Mouse (Mus musculus): ENCODE results near the gene Setd3. TPM values are rescaled to one million over a fixed set of nuclear protein-coding genes. Genes with fewer than 3 reads are reported as not detected.

The Setd3 gene
- polyA plus RNA-seq, 1 experiment from 2014 or later, result 76.5 TPM

DNA sequence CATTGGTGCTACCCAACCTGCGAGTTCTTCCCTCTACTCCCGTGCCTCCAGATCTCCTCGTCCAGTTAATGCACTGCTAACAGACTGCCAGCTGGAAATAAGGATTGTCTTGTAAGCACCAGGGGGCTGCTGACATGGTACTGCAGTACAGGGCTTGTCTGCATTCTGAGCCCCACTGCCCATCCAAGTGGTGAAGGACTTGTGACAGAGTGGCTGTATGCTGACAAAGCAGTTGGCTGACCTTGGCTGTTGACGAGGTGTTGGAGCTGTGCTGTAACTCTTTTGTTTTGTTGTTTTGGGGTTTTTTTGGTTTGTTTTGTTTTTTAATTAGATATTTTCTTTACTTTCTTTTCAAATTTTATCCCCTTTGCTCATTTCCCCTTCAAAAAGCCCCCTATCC, 19.3 kb upstream of the Setd3 start:
- H3K4me1 ChIP-seq (ENCODE audit: control insufficient read depth, insufficient read depth, low read length), result no peaks in the 10 kb centered on the region
- H3K9ac ChIP-seq (ENCODE audit: low read length), result no peak overlapping the region
- no peak overlapping the region for H3K4me3 ChIP-seq (ENCODE audit: low read depth, low read length)
- DNase-seq (ENCODE audit: low spot score), result no peak
- no peaks in the 10 kb centered on the region for H3K9me3 ChIP-seq (ENCODE audit: control insufficient read depth, low read length)
- H3K27ac ChIP-seq (replicated peaks; ENCODE audit: low read depth, low read length), result no peak overlapping the region
- ATAC-seq (ENCODE audit: insufficient number of reproducible peaks, low FRiP score, low TSS enrichment, low read depth), result no peak
- no peaks in the 10 kb centered on the region for H3K27me3 ChIP-seq (ENCODE audit: control insufficient read depth, insufficient read depth, low read length)
- 89% methylated on average over 4 of the region's 4 CpGs for WGBS
- peaks cover 35% of the 10 kb centered on the region; the same call in 1 of the 2 replicates for H3K36me3 ChIP-seq (ENCODE audit: control insufficient read depth, insufficient read depth, low read length)
- no peak overlapping the region for H3K4me2 ChIP-seq (ENCODE audit: low read depth, severe bottlenecking)

DNA sequence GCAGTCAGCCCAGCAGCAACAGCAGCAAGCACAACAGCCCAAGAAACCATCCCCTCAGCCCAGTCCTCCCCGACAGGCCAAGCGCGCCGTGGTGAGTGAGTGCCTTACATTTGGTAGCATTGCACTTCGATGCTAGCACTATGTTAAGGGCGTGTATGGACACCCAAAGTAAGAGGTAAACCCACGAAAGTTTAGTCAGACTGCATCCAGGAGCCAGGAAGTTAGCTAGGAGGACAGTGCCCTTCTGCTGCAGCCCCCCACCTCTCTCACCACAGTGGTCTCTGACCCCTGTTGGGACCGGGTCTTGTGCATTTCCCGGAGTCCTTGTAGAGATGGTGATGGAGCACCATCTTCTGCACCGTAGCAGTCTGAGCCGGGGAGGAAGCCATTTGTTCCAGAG, 16.6 kb upstream of the Setd3 start:
- DNase-seq (ENCODE audit: low spot score) (no peak), ATAC-seq (ENCODE audit: insufficient number of reproducible peaks, low FRiP score, low TSS enrichment, low read depth) (no peak)
- WGBS, result 97% methylated on average over 11 of the region's 11 CpGs
- Histone ChIP-seq H3K27ac (replicated peaks; ENCODE audit: low read depth, low read length) (no peak overlapping the region), H3K27me3 (ENCODE audit: control insufficient read depth, insufficient read depth, low read length) (no peaks in the 10 kb centered on the region), H3K4me3 (ENCODE audit: low read depth, low read length) (no peak overlapping the region), H3K9me3 (ENCODE audit: control insufficient read depth, low read length) (no peaks in the 10 kb centered on the region), H3K4me2 (ENCODE audit: low read depth, severe bottlenecking) (no peak overlapping the region), H3K4me1 (ENCODE audit: control insufficient read depth, insufficient read depth, low read length) (no peaks in the 10 kb centered on the region), H3K36me3 (ENCODE audit: control insufficient read depth, insufficient read depth, low read length) (peaks cover 33% of the 10 kb centered on the region; the same call in 1 of the 2 replicates), H3K9ac (ENCODE audit: low read length) (no peak overlapping the region)

DNA sequence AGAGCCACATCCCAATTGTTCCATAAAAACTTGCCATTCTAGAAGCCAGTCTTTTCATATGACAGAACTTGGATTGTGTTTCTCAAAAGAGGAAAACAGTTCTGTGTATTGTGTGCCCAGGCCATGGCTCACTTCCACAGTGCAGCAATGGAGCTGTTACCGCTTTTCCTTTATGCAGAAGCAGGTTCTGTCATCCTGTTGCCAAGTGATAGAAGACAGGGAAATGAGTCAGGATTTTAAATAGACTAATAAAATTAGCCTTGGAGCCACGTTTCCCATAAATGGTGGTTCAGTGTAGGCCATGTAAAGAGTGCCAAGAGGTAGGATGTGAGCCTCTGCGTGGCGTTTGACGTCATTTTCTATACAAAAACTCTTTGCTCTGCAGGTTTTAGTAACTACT, 14.8 kb upstream of the Setd3 start:
- no peak overlapping the region for H3K9ac ChIP-seq (ENCODE audit: low read length)
- H3K27ac ChIP-seq (replicated peaks; ENCODE audit: low read depth, low read length), result no peak overlapping the region
- no peak overlapping the region for H3K4me3 ChIP-seq (ENCODE audit: low read depth, low read length)
- no peak overlapping the region for H3K4me2 ChIP-seq (ENCODE audit: low read depth, severe bottlenecking)
- no peaks in the 10 kb centered on the region for H3K9me3 ChIP-seq (ENCODE audit: control insufficient read depth, low read length)
- H3K4me1 ChIP-seq (ENCODE audit: control insufficient read depth, insufficient read depth, low read length), result no peaks in the 10 kb centered on the region
- no peaks in the 10 kb centered on the region for H3K27me3 ChIP-seq (ENCODE audit: control insufficient read depth, insufficient read depth, low read length)
- no peak for ATAC-seq (ENCODE audit: insufficient number of reproducible peaks, low FRiP score, low TSS enrichment, low read depth)
- WGBS, result 83% methylated on average over 5 of the region's 5 CpGs
- DNase-seq (ENCODE audit: low spot score), result no peak
- peaks cover 29% of the 10 kb centered on the region; the same call in 1 of the 2 replicates for H3K36me3 ChIP-seq (ENCODE audit: control insufficient read depth, insufficient read depth, low read length)

DNA sequence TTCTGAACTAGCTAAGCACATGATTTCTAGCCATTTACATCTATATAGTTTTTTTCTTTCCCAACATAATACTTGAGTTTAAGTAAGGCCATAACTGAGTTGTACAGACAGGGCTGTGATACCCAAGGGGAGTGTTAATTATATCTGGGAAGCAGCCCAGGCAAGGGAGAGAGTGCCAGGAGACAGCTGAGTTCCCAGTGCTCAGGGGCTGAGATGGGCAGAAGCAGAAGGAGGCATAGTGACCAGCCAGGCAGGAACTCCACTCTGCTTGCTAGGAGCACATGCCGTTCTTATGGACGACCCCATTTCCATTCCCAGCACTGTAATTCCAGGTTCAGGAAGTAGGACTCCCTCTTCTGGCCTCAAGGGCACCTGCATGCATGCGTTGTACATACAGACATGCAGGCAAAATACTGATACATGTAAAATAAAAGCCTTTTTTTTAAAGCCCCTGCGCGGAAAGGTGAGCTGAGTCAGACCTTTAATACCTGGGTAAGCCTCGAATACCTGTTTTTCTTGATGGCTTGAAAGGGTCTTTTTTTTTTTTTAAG, 8.5 kb upstream of the Setd3 start:
- Histone ChIP-seq H3K27me3 (ENCODE audit: control insufficient read depth, insufficient read depth, low read length) (no peaks in the 10 kb centered on the region), H3K9ac (ENCODE audit: low read length) (no peak overlapping the region), H3K36me3 (ENCODE audit: control insufficient read depth, insufficient read depth, low read length) (peaks cover 8% of the 10 kb centered on the region; the same call in 1 of the 2 replicates), H3K4me2 (ENCODE audit: low read depth, severe bottlenecking) (no peak overlapping the region), H3K27ac (replicated peaks; ENCODE audit: low read depth, low read length) (no peak overlapping the region), H3K4me1 (ENCODE audit: control insufficient read depth, insufficient read depth, low read length) (no peaks in the 10 kb centered on the region), H3K4me3 (ENCODE audit: low read depth, low read length) (no peak overlapping the region), H3K9me3 (ENCODE audit: control insufficient read depth, low read length) (no peaks in the 10 kb centered on the region)
- no peak for ATAC-seq (ENCODE audit: insufficient number of reproducible peaks, low FRiP score, low TSS enrichment, low read depth)
- 93% methylated on average over 6 of the region's 6 CpGs for WGBS
- DNase-seq (ENCODE audit: low spot score), result no peak

DNA sequence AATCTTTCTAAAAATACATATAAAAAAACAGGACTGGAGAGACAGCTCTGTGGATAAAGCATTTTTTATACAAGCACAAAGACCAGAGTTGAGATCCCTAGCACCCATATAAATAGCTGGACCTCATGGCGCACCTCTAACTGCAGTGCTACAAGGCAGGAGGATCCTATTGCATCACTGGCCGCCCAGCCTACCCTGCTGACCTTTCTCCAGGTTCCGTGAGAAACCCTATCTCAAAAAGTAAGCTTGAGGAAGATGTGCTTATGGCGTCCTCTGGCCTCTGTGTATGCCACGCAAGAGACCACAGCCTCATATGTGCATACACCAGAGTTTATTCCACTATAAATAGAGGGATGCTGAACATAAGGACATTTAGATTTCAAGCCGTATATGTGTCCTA, 2.6 kb upstream of the Setd3 start:
- Histone ChIP-seq H3K4me2 (ENCODE audit: low read depth, severe bottlenecking) (no peak overlapping the region), H3K27me3 (ENCODE audit: control insufficient read depth, insufficient read depth, low read length) (no peaks in the 10 kb centered on the region), H3K27ac (replicated peaks; ENCODE audit: low read depth, low read length) (no peak overlapping the region), H3K4me1 (ENCODE audit: control insufficient read depth, insufficient read depth, low read length) (peaks cover 6% of the 10 kb centered on the region; the same call in 1 of the 2 replicates), H3K4me3 (ENCODE audit: low read depth, low read length) (no peak overlapping the region), H3K9me3 (ENCODE audit: control insufficient read depth, low read length) (no peaks in the 10 kb centered on the region), H3K9ac (ENCODE audit: low read length) (no peak overlapping the region), H3K36me3 (ENCODE audit: control insufficient read depth, insufficient read depth, low read length) (0 out of 2 replicates have a peak, but pooled peaks cover 4% of the 10 kb centered on the region)
- WGBS, result 95% methylated on average over 6 of the region's 6 CpGs
- DNase-seq (ENCODE audit: low spot score), result no peak
- no peak for ATAC-seq (ENCODE audit: insufficient number of reproducible peaks, low FRiP score, low TSS enrichment, low read depth)

DNA sequence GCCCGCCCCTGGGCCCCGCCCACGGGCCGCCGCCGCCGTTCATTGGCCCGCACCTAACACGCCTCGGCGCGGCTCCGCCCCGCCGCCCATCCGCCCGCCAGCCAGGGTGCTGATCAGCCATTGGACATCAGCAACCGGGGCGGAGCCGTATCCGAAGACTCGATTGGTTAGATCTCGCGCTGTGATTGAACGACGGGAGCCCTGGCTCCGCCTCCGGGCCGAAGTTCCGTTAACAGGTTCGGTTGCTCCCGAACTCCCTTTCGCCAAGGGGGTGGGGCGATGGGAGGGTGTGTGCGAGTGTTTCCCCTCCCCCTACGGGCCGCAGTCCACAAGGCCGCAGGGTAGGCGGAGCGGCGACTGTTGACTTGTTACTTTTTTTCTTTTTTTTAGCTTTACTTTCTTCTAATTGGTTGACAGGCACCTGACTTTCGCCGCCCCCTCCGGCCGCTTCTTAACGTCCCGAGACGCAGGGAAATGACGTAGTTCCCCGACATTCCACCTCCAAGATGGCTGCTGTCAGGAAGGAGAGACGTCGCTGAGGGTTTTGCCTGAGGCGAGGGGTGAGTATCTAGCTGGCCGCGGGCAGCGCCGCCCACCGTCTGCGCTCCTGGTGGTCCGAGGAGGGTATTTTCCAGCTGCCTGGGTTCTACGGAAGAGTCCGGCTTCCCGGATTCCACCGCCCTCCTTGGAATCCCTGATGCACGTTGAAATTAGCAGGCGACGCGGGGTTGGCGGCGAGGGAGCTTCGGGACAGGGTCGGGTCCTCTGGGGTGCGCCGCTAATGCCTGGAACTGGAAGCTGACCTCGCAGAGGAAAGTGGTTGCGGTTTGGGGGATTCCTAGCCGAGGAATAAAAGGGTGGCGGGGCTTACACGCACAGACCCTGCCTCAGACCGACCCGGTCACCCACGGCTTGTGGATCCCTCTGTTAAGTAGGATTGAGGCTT, 480 bp upstream of the Setd3 start, which contains the start of gene Ccnk:
TSS of gene Ccnk (plus strand) at position 259 of the 946 bp plus-strand sequence.
- no peaks in the 10 kb centered on the region for H3K36me3 ChIP-seq (ENCODE audit: control insufficient read depth, insufficient read depth, low read length)
- under 1% methylated on average over 82 of the region's 82 CpGs for WGBS
- DNase-seq (ENCODE audit: low spot score), result peak; percentile 98

DNA sequence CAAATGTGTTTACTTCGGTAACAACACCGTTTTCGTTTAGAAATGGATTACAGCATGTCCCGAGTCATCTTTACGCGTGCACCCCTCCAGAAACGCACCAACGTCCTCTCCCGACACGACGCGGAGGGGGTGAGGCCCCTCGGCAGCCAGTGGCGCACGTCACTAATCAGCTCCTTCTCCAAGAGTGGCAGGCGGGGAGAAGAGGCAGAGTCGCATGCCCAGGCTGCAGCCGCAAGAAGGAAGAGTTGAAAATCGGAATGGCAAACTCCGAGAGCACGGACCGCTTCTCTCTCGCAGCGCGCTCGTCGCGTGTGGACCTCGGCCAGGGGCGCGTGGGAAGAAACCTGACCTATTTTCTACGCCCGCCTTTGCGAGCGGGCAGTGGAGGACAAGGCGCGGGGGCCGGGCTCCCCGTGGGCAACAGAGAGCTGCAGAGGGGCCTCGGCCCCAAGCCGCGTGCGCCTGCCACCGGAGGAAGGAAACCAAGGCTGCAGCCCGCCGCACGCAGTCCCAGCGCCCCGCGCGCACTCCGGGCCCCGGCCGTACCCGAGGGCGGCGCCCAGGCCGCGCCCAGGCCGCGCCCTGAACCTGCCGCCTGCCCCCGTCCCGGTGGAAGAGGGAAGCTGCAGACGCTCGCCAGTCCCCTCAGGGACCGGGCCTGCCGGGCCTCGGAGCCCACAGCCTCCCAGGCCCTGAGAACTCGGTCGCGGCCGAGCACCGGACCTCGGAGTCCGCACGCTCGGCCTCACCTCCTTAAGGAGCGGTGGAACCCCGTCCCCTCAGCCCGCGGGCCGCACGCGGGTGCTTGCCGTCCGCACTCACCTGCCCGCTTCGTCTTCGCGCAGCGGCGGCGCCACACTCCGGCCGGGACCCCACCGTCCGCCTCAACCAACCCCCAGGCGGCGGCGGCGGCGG, 526 bp downstream of the Setd3 start:
- no peaks in the 10 kb centered on the region for H3K9me3 ChIP-seq (ENCODE audit: control insufficient read depth, low read length)
- peak overlapping the region; percentile 94 for H3K9ac ChIP-seq (ENCODE audit: low read length)
- H3K27me3 ChIP-seq (ENCODE audit: control insufficient read depth, insufficient read depth, low read length), result no peaks in the 10 kb centered on the region
- peak overlapping the region; percentile 80 for H3K4me2 ChIP-seq (ENCODE audit: low read depth, severe bottlenecking)
- under 1% methylated on average over 78 of the region's 103 CpGs for WGBS
- H3K27ac ChIP-seq (replicated peaks; ENCODE audit: low read depth, low read length), result peak overlapping the region; percentile 77
- H3K4me1 ChIP-seq (ENCODE audit: control insufficient read depth, insufficient read depth, low read length), result peaks cover 6% of the 10 kb centered on the region; the same call in 1 of the 2 replicates
- H3K4me3 ChIP-seq (ENCODE audit: low read depth, low read length), result peak overlapping the region; percentile 98
- DNase-seq (ENCODE audit: low spot score) (peak; percentile 69), ATAC-seq (ENCODE audit: insufficient number of reproducible peaks, low FRiP score, low TSS enrichment, low read depth) (peak; percentile 29; the same call in 1 of the 2 replicates)
- H3K36me3 ChIP-seq (ENCODE audit: control insufficient read depth, insufficient read depth, low read length), result no peaks in the 10 kb centered on the region

More for the DNA sequence above, 480 bp upstream of the Setd3 start, which contains the start of gene Ccnk:
- Histone ChIP-seq H3K27ac (replicated peaks; ENCODE audit: low read depth, low read length) (peak within 1 kb of the TSS; percentile 77), H3K9me3 (ENCODE audit: control insufficient read depth, low read length) (no peaks in the 10 kb centered on the region), H3K4me1 (ENCODE audit: control insufficient read depth, insufficient read depth, low read length) (peaks cover 6% of the 10 kb centered on the region; the same call in 1 of the 2 replicates), H3K27me3 (ENCODE audit: control insufficient read depth, insufficient read depth, low read length) (no peaks in the 10 kb centered on the region), H3K9ac (ENCODE audit: low read length) (peak within 1 kb of the TSS; percentile 94), H3K4me2 (ENCODE audit: low read depth, severe bottlenecking) (peak within 1 kb of the TSS; percentile 85), H3K4me3 (ENCODE audit: low read depth, low read length) (peak within 1 kb of the TSS; percentile 98)
- ATAC-seq (ENCODE audit: insufficient number of reproducible peaks, low FRiP score, low TSS enrichment, low read depth), result peak; percentile 98

DNA sequence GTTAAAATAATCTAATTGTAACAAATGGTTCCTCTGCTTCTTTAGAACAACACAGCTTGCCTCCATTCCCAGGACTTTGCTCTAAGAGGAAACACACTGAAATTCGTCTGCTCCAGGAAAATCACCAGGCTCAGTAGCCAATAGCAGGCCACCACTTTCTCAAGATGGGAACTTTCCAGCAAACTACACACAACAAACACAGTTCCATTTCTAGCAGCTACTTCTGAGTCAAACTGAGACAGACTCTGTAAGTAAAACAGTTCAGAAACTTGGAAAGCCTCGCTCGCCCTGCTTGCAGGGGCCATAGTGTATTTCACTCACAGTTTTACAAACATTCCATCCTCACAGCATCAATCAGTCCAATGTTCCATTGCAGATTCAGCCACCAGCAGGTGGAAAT, 2.7 kb downstream of the Setd3 start:
- Histone ChIP-seq H3K27me3 (ENCODE audit: control insufficient read depth, insufficient read depth, low read length) (no peaks in the 10 kb centered on the region), H3K4me2 (ENCODE audit: low read depth, severe bottlenecking) (no peak overlapping the region), H3K27ac (replicated peaks; ENCODE audit: low read depth, low read length) (no peak overlapping the region), H3K9me3 (ENCODE audit: control insufficient read depth, low read length) (no peaks in the 10 kb centered on the region), H3K4me3 (ENCODE audit: low read depth, low read length) (no peak overlapping the region), H3K9ac (ENCODE audit: low read length) (no peak overlapping the region), H3K36me3 (ENCODE audit: control insufficient read depth, insufficient read depth, low read length) (no peaks in the 10 kb centered on the region), H3K4me1 (ENCODE audit: control insufficient read depth, insufficient read depth, low read length) (peaks cover 6% of the 10 kb centered on the region; the same call in 1 of the 2 replicates)
- 74% methylated on average over 3 of the region's 3 CpGs for WGBS
- ATAC-seq (ENCODE audit: insufficient number of reproducible peaks, low FRiP score, low TSS enrichment, low read depth) (no peak), DNase-seq (ENCODE audit: low spot score) (no peak)

All from limb, embryonic 11.5 days (tissue).